Mouse (Mus musculus) fat pad, adult 2 months (tissue): Measurements from ENCODE around the gene Grb2.

Experiments
- DNase-seq: peaks from one replicate; pipeline ENCODE4 v3.0.0-alpha.2; 2011; ENCODE audit warnings: low read depth, low spot score; ENCODE audit errors: extremely low read depth

The Grb2 gene

DNA sequence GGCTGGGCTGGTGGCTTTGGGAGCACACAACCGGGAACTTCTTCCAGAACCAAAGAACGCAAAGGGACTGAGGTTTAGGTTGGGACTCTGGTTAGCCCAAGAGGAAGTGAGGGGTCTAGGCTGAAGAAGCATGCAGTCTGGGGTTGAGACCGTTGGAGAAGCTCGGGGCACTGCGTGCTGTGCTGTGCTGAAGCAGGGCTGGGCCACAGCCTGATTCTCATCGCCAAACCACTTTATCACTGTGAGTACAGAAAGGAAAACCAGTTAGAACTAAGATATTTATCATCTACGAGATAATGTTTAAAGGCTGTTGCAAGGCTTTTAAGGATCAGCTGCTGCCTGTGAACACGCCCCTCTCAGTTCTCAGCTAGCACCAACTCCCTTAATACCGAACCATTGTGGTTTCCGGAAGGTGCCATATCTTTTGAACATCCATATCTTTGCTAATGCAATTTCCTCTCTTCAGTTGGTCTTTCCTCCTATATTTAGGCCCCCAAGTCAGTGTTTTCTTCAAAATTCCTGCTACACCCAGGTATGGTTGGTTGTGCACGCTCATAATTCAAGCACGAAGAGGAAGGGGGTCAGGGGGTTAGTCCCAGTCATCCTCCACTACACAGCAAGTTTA lies 4.4 kb upstream of the Grb2 start:
- no peak for DNase-seq

DNA sequence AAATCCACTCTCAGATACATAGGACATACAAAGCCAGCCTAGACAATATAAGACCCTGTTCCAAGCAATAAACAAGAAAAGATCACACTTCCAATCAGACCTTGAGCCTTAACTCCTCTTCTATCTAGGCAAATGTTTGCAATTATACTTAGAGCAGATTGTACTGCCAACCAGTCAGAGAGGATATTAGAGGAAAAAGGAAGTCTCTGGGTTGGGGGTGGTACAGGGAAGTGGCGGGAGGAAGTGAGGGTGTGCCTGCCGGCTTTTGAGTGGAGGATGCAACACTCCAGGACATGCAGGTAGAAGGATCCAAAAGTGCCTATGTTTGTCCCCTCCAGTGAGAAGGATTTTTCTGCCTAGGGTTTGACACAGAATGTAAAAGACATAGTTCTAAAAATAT lies 3.9 kb upstream of the Grb2 start:
- no peak for DNase-seq

DNA sequence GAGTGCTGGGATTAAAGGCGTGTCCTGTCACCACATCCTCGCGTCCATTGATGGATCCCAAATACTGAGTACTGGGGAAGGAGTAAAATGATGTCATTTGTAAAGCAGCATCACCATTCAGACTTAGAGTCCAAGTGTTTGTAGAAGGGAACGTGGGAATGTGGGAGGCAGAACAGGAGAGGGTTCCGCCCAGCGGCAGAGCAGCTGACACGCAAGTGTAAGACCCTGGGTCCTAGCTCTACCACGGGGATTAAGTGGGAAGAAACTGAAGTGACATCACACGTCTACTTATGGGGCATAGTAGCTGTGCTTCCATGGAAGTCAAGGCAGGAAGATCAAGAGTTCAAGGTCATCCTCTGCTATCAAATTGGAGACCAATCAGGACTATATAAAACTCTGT lies 2.7 kb upstream of the Grb2 start:
- DNase-seq = no peak

DNA sequence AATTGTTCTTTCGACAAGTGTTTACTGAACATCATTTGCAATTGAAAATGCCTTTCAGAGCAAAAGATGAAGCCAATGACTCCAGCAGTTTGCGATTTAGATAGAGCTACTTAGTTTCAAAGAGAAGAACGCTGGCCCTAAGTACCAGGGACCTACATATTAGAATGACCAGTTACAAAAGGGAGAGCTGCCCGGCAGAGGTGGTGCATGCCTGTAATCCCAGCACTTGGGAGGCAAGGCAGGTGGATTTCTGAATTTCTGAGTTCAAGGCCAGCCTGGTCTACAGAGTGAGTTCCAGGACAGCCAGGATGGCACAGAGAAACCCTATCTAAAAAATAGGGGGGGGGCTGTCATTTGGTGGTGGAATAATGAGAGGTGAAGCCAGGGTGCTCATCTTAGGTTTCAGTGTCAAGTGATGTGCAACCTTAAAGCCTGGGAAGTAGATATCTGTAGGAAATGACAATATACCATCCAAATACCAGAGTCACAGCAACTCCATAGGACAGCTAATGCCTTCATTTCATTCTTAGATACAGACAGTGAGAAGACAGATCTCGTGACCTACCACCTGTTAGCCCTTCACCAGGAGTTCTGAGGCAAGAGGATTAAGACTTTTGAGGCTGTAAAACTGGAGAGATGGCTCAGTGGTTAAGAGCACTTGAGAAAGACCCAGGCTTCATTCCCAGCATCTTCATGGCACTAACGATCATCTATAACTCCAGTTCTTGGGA lies 1.6 kb upstream of the Grb2 start:
- DNase-seq = no peak

DNA sequence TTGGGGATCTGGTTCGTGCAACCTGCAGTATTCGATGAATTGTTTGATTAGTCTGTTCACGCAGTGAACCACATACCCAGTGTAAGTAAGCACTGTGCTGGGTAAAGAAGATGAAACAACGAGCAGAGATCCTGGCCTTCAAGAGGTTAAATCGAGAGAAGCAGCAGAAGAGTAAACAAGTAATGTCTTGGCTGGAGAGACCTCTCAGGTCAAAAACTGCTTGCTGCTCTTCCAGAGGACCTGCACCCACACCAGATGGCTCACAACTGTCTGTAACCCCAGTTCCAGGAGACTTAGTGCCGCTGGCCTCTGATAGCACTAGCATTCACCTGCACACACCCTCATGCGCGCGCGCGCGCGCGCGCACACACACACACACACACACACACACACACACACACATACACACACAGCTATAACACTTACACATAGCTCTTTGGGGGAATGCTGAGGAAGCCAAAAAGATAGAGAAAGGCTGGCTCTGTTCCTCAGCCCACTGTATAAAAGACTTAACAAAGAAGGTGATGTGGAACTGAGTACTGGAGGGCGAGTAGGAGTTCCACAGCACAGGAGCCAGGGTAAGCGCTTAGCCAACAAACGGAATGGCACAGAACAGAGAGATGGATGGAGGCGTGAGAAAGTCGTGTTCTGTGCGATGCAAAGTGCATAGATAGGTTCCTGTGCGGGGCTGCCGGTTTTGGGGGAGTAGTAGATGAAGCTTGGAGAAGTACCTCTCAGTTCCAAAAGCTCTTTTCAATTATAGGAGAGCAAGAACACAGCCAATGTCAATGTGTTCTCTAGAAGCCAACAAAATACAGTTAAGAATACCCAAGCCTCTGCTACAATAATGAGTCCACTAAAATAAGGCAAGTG lies 795 bp upstream of the Grb2 start:
- no peak for DNase-seq

DNA sequence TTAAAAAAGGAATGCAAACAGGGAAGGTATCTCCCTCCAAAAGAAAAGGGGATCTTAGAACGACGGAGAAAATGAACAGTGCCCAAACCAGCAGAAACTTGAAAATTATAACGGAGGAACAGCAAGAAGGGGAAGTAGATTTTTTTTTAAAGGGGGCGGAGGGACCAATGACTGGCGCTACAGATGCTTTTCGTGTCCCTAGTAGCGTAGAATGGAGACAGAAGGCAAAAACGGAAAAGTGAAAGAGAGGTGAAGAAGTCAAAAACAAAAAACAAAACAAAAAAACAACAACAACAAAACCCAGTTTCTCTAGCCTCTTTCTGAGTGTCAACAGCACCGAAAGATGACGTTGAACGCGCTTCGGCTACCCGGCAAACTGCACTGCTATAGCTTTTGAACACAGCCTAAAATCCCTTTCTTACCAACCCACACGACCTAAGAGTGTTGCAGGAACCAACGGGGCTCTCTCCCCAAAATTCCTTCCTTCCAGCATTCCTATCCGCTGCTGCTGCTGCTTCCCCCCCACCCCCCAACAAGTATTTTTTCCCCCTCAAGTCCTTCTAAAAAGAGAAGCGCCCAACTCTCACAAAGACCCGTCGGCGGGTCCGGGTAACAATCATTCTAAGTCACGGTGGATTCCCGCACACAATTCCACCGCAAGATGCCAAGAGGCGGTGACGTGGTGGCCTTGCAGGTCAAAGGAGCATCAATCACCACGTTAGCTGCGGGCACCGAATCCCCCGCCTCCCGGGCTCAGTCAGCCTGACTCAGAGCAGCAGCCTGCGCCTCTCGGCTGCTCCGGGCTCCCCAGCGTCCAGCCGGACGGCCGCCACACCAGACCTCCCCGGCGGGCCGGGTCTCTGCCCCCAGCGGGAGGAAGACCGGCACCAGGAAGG lies 836 bp downstream of the Grb2 start:
- no peak for DNase-seq

DNA sequence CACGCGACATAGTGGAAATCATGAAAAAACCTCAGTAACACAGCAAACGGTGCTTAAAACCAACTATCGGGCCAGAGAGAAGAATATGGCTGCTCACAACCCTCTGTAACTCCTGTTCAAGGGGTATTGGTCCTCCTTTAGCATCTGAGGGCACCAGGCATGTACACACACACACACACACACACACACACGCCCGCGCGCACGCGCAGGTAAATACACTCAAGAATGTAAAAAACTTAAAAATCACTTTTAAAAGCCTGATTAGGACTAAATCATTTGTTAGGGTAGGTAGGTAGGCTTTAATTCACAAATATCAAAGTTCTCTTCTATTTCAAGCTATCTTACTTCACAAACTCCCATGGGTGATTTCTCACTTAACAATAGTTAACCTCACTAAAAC lies 1.8 kb downstream of the Grb2 start:
- DNase-seq = no peak

DNA sequence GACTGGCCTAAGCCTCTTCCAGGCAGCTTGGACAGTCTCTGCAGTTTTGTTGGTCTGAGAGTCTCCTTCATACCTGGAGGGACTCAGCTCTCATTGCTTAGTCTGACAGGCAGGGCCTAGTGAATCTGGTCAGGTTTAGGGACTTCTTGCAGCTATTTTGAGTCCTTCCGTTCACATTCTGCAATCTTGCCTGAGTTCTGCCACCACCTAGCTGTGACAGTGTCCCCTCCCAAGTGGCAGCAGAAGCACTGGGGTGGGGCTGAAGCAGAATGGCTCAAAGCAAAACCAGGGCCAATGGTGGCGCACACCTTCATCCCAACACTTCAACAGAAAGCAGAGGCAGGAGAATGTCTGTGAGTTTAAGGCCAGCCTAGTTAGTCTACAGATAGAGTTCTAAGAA lies 2.8 kb downstream of the Grb2 start:
- DNase-seq = no peak

DNA sequence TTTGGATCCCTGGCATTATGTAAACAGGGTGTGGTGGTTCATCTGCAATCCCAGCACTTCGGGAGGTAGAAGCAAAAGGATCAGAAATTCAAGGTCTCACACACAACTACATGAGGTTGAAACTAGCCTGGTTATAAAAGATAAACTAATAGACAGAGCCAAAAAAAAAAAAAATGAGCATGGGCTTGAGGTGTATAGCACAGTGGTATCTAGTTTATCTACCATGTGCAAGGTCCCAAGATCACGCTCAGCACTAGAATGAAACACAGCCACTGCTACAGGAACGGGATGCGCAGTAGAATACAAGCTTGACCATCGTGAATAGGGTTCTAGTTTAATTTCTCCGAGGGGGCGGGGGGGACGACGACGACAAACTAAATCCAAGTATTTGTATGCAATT lies 3.7 kb downstream of the Grb2 start:
- DNase-seq = no peak

DNA sequence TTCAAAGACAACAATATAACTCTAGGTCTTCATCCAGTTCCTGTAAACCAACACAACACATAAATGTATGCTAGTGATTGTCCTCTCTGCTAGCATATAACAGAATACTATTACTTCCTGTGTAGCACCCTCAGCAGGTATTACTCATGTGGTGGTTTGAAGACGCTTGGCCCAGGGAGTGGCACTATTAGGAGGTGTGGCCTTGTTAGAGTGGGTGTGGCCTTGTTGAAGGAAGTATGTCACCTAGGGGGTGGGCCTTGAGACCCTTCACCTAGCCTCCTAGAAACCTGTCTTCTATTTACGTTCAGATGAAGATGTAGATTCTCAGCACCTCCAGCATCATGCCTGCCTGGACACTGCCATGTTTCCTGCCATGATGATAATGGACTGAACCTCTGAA lies 4.9 kb downstream of the Grb2 start:
- DNase-seq = no peak

DNA sequence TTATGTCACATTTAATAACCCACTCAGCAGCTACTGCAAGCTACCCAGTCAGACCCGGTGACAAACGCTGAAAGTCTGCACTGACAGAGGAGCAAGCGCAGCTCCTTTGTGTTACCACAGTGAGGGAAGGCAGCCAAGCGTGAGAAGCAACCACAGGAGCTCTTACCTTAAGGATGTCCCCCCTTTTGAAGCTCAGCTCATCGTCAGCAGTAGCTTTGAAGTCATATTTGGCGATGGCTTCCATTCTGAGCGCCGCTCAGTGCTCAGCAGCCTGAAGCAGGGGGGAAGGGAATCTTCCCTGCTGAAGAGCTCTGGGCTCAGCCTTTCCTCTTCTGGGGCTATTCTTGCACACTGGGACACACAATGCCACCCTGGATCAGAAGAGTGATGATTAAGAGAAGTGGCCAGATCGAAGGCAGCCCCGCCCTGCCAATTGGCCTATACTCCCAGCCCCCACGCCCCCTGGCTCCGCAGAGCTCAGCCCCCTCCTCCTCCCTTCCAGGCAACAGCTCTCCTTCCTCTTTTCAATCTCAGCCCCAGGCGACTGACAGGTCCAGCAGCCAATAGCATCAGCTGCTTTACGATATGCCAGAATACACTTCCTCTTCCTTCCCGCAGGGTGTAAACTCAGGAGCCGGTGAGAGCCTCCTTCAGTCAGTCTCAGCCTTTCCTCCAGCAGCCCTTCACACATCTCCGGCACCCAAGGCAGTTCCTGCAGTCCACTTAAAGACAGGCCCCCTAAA lies 9.2 kb downstream of the Grb2 start:
- no peak for DNase-seq

DNA sequence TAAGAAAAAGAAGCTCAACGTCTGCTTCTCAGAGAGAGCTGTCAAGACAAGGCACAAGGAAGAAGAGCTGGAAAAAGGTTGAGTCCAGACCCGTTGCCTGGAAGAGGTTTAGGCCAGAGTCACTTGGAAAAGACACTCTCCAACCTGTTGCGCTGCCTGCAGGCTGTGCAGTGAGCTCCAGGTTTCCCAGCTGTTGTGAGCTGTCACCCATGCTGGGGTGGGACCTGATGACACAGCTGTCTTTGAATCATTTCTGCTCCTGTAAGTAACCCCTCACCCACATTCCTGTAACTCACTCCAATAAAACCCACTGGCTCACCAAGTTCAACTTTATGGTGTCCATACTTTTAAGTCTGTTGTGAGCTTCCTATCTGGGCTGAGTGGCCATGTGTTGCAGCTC lies 10.7 kb downstream of the Grb2 start:
- DNase-seq = no peak

DNA sequence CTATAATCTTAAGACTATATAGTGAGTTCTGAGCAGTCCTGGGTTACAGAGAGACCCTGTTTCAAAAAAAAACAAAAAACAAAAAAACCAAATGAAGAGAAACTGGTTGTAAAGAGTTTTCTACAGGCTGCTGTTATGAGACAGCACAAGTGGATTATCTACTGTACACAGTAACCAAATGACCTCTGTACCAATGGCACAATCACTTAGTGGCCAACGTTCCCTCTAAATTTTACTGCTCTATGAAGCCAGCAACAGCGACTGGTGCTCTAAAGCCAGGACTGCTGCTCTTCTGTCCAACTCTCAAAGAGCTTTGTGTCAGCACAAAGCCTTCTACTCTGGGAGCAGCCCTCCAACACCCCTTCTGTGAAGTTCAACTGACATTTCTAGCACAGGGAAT lies 11.3 kb downstream of the Grb2 start:
- no peak for DNase-seq

DNA sequence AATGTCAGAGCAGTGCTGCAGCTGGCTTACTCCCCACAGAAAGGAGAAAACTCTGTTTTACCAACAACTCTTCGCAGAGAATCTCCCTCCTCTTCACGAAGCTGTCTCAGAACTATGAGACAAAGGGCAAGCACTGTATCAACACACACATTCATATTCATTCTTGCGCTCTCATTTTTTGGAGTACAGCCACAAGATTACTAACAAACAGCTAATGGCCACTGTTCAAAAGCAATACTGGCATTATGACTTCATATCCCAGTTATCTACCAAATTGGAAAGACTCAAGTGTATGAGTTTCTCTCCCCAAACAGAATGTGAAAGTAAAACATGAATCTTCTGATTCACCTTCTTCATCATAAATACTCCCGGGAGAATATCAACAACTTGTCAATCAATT lies 11.9 kb downstream of the Grb2 start:
- no peak for DNase-seq

DNA sequence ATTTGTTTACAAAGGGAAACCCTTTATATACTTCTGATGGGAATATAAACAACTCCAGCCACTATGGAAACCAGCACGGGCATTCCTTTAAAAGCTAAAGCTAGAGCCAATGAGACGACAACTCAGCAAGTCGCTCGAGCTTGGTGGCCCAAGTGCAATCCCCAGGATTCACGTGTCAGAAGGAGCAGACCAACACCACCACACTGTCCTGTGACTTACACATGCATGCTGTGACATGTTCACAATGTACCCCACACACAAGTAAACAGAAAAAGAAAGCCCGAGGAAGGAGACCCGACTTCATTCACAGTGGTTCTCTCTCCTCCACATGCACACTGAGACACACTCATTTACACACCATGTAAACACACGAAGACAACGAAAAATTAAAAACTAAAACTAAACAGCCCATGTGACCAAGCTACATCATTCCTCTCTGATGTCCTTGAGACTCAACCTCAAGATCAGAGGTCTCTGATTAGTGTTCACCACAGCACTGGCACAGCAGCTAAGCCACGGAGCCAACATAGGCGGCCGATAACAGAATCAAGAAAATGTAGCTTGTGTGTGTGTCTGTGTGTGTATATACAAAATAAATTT lies 14.3 kb downstream of the Grb2 start:
- no peak for DNase-seq

DNA sequence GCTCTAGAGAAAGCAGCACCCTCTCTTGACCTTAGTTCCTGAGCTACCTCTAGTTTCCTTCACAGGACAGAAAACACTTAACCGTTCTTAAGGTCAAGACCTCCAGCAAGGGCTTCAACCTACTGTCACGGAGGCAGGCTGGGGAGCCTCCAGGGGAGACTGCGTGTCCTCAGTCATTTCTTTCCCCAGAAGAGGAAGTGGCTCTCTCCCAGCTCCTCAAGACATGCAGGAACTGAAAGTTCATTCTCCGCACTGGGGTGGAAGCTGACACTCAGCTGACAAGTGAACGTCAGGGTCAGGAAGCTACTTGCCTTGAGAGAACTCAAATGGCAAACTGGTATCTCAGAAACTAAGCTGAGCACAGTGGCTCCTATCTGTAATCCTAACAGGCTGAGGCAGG lies 15.6 kb downstream of the Grb2 start:
- DNase-seq = no peak

DNA sequence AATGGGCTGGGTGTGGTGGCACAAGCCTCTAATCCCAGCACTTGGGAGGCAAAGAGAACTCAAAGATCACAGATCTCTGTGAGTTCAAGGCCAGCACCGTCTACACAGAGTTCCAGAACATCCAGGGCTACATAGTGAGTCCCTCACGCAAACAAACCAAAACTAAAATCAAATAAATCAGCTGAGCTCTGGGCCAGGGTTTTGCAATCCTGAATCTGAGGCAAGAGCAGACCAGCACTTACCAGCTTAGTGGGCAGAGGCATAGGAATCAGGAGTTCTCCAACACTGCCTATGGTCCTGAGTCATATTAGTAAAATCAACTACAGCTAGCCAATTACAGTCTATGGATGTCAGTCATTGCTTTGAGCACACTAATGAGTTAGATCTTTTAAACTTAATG lies 16.4 kb downstream of the Grb2 start:
- no peak for DNase-seq

DNA sequence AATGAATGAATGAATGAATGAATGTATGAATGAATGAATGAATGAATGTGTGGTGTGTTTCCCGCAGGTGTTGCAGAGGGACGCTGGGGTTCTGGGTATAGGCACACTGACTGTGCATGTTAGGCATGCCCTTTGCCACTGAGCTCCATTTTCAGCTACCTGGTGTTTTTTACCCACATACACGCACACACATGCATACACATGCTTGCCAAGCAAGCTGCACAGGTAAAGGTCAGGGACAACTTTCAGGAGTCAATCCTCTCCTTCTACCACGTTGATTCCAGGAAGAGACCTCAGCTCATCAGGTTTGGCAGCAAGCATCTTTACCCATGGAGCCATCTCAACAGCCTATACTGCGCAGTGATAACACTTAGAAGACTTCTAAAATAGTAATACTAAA lies 16.9 kb downstream of the Grb2 start:
- no peak for DNase-seq

DNA sequence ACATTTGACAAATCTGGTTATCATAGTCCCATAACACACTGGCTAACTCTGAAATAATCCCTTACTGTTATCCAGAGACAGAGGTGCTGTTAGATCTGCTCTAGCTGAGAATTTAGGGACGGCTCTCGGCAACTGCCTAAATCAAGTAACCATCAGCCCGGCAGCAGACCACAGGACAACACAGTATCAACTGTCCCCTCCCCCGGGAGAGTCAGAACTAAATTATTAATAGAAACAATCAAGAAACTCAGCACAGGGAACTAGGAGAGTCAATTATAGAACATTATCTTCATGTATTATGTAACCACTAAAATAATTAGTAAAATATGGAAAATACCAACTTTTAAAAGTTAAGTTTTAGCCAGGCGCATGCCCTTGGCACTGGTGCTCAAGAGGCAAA lies 17.4 kb downstream of the Grb2 start:
- DNase-seq = no peak

DNA sequence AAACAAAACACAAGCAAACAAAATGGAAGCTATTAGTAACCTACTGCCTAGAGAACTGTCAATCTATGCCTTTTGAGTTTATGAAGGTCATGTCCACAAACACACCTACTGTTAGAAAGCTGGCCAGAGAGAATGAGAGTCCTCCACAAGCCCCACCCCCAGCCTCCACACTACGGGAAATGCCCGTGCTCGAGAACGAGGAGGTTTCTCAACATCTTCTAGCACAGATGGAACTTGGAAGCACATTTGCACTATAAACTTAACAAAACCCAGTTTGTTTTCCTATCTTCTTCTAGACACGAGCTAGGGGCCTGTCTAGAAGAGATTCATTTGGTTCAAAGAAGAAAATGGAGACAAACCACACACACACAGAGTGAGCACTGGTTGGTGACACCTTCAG lies 18.0 kb downstream of the Grb2 start:
- DNase-seq = no peak
